In genomic region chr13:36276194-36276593, GRCm38 (mm10) we compare ENCODE assay signal across 14 mouse cellular contexts.
DNase-seq lines count a peak whose midpoint lies in the region; ATAC-seq and TF ChIP-seq lines count a peak whose summit lies in the region.
"Had no signal": no experiment of that assay in that cellular context is flagged by ENCODE, and none has a peak within 500 bp of the region (broad histone marks: within the 10 kb centered on the region; RNA-seq: fewer than 3 reads in every experiment).

No protein-coding gene starts in this region.

- WGBS in heart, postnatal 0 days = 84% methylated on average over 2 of the region's 2 CpGs
- 83% methylated on average over 2 of the region's 2 CpGs for WGBS in heart, embryonic 11.5 days (ENCODE audit: insufficient replicate concordance)
- WGBS in lung, adult 2 months = 75% methylated on average over 2 of the region's 2 CpGs
- 93% methylated on average over 2 of the region's 2 CpGs for WGBS in hindbrain, embryonic 14.5 days

- H3K9me3 ChIP-seq in heart, postnatal 0 days (replicated peaks; ENCODE audit: control insufficient read depth, low read length) = no peaks in the 10 kb centered on the region
- no peaks in the 10 kb centered on the region for H3K9me3 ChIP-seq in heart, embryonic 11.5 days (replicated peaks; ENCODE audit: control insufficient read depth, low read length)
- H3K9me3 ChIP-seq in MEL (replicated peaks; ENCODE audit: insufficient read depth, low read length) = no peaks in the 10 kb centered on the region
- H3K9me3 ChIP-seq in hindbrain, embryonic 14.5 days (ENCODE audit: control insufficient read depth, low read length) = no peaks in the 10 kb centered on the region
- H3K9me3 ChIP-seq: embryonic facial prominence, embryonic 13.5 days had no signal

- TF ChIP-seq CTCF in heart, postnatal 0 days (IDR thresholded peaks at IDR 0.05; ENCODE audit: low read depth) = peak; percentile 37
- peak; percentile 37; the same call in 1 of the 2 replicates for TF ChIP-seq CTCF in lung, adult 2 months (IDR thresholded peaks at IDR 0.05; ENCODE audit: insufficient read depth, low read length)
- TF ChIP-seq CTCF in MEL (IDR thresholded peaks at IDR 0.05 in 2 of 3, conservative IDR thresholded peaks at IDR 0.05 in 1 of 3; ENCODE audit: control insufficient read depth in 1 of 3, insufficient read depth in 1 of 3, low read depth in 2 of 3, low read length in 3 of 3, poor library complexity in 1 of 3, severe bottlenecking in 1 of 3) = 0 out of 6 replicates have a peak, but pooled peaks of 1 of the 3 experiments have one; percentile 6
- 0 out of 2 replicates have a peak, but pooled peaks have one; percentile 1 for TF ChIP-seq CTCF in cortical plate, adult 2 months (IDR thresholded peaks at IDR 0.05; ENCODE audit: extremely low read depth, insufficient read depth, low read length)

- H3K4me3 ChIP-seq in heart, postnatal 0 days (ENCODE audit: low read depth, low read length) = no peak overlapping the region
- no peak overlapping the region for H3K4me3 ChIP-seq in heart, embryonic 11.5 days (ENCODE audit: low read depth, low read length)
- no peak overlapping the region for H3K4me3 ChIP-seq in lung, adult 2 months (replicated peaks; ENCODE audit: extremely low read depth, low read depth, low read length)
- no peak overlapping the region for H3K4me3 ChIP-seq in MEL (ENCODE audit: control insufficient read depth in 1 of 2, insufficient read depth in 1 of 2, low read depth in 2 of 2, low read length in 2 of 2)
- H3K4me3 ChIP-seq in cortical plate, adult 2 months (ENCODE audit: insufficient read depth, low read length) = no peak overlapping the region
- H3K4me3 ChIP-seq in hindbrain, embryonic 14.5 days (replicated peaks; ENCODE audit: low read length) = no peak overlapping the region
- H3K4me3 ChIP-seq: embryonic facial prominence, embryonic 13.5 days had no signal

- H3K27me3 ChIP-seq in heart, postnatal 0 days (ENCODE audit: control insufficient read depth, insufficient read depth, low read length) = no peaks in the 10 kb centered on the region
- H3K27me3 ChIP-seq in heart, embryonic 11.5 days (ENCODE audit: control insufficient read depth, insufficient read depth, low read length) = no peaks in the 10 kb centered on the region
- no peaks in the 10 kb centered on the region for H3K27me3 ChIP-seq in MEL (ENCODE audit: control insufficient read depth in 1 of 2, insufficient read depth in 2 of 2, low read length in 2 of 2)
- H3K27me3 ChIP-seq in hindbrain, embryonic 14.5 days (ENCODE audit: control insufficient read depth, insufficient read depth, low read length) = 0 out of 2 replicates have a peak, but pooled peaks cover 3% of the 10 kb centered on the region
- H3K27me3 ChIP-seq: embryonic facial prominence, embryonic 13.5 days had no signal

- H3K4me1 ChIP-seq in heart, postnatal 0 days (ENCODE audit: control insufficient read depth, insufficient read depth) = peaks cover 15% of the 10 kb centered on the region
- H3K4me1 ChIP-seq in heart, embryonic 11.5 days (ENCODE audit: control insufficient read depth, insufficient read depth, low read length) = 0 out of 2 replicates have a peak, but pooled peaks cover 2% of the 10 kb centered on the region
- H3K4me1 ChIP-seq in lung, adult 2 months (ENCODE audit: control insufficient read depth, insufficient read depth, low read length) = no peaks in the 10 kb centered on the region; the same call in 1 of the 2 replicates
- no peaks in the 10 kb centered on the region for H3K4me1 ChIP-seq in MEL (ENCODE audit: control insufficient read depth in 1 of 2, insufficient read depth in 2 of 2, low read length in 2 of 2)
- H3K4me1 ChIP-seq in cortical plate, adult 2 months (ENCODE audit: control insufficient read depth, insufficient read depth, low read length) = no peaks in the 10 kb centered on the region
- no peaks in the 10 kb centered on the region for H3K4me1 ChIP-seq in hindbrain, embryonic 14.5 days (replicated peaks; ENCODE audit: control insufficient read depth, insufficient read depth, low read length)
- H3K4me1 ChIP-seq: embryonic facial prominence, embryonic 13.5 days had no signal

- no peak overlapping the region for H3K4me2 ChIP-seq in heart, postnatal 0 days (ENCODE audit: low read depth, low read length)
- no peak overlapping the region for H3K4me2 ChIP-seq in heart, embryonic 11.5 days
- no peak overlapping the region for H3K4me2 ChIP-seq in hindbrain, embryonic 14.5 days (replicated peaks)
- H3K4me2 ChIP-seq: embryonic facial prominence, embryonic 13.5 days; midbrain, embryonic 11.5 days had no signal

- no peak for TF ChIP-seq POLR2A in lung, adult 2 months (IDR thresholded peaks at IDR 0.05; ENCODE audit: borderline replicate concordance, extremely low read depth, low read depth, low read length)
- no peak for TF ChIP-seq POLR2A in MEL (IDR thresholded peaks at IDR 0.05; ENCODE audit: control insufficient read depth in 1 of 2, insufficient read depth in 1 of 2, low read depth in 1 of 2, low read length in 2 of 2, poor library complexity in 1 of 2)
- TF ChIP-seq POLR2A in cortical plate, adult 2 months (IDR thresholded peaks at IDR 0.05; ENCODE audit: extremely low read depth, insufficient read depth, low read length) = no peak

- peak; percentile 13 for TF ChIP-seq RAD21 in MEL (IDR thresholded peaks at IDR 0.05; ENCODE audit: low read depth, low read length)

- no peak overlapping the region for H3K27ac ChIP-seq in heart, postnatal 0 days (ENCODE audit: low read depth)
- no peak overlapping the region for H3K27ac ChIP-seq in heart, embryonic 11.5 days (ENCODE audit: low read depth, low read length)
- no peak overlapping the region for H3K27ac ChIP-seq in MEL (ENCODE audit: control insufficient read depth, low read depth, low read length)
- no peak overlapping the region for H3K27ac ChIP-seq in cortical plate, adult 2 months (ENCODE audit: insufficient read depth, low read length)
- H3K27ac ChIP-seq in hindbrain, embryonic 14.5 days = no peak overlapping the region
- H3K27ac ChIP-seq: embryonic facial prominence, embryonic 13.5 days; macrophage had no signal

- no peak for TF ChIP-seq EP300 in heart, postnatal 0 days (IDR thresholded peaks at IDR 0.05; ENCODE audit: low read depth)
- TF ChIP-seq EP300 in MEL (IDR thresholded peaks at IDR 0.05; ENCODE audit: low read depth in 1 of 2, low read length in 2 of 2) = no peak

- H3K79me2 ChIP-seq in MEL (ENCODE audit: control insufficient read depth, insufficient read depth, low read length, poor library complexity) = no peaks in the 10 kb centered on the region

- no peak for ATAC-seq in heart, postnatal 0 days (ENCODE audit: insufficient read depth, low read depth)
- ATAC-seq in heart, embryonic 11.5 days (replicated peaks; ENCODE audit: insufficient number of reproducible peaks, low FRiP score, low TSS enrichment) = no peak
- no peak for ATAC-seq in hindbrain, embryonic 14.5 days (ENCODE audit: low FRiP score)

- DNase-seq in heart, postnatal 0 days (ENCODE audit: low spot score) = no peak
- no peak for DNase-seq in lung, adult 2 months
- no peak for DNase-seq in lung, postnatal 14 days
- DNase-seq in MEL (ENCODE audit: low read depth, low spot score) = no peak
- DNase-seq in hindbrain, embryonic 14.5 days (ENCODE audit: low spot score) = no peak
- DNase-seq: cerebellum, adult 18-20 months; gastrocnemius, postnatal 25 days; heart, postnatal 14 days; thymus, postnatal 25 days had no signal

- H3K36me3 ChIP-seq in heart, postnatal 0 days (replicated peaks; ENCODE audit: control insufficient read depth, insufficient read depth, low read length) = no peaks in the 10 kb centered on the region
- H3K36me3 ChIP-seq in heart, embryonic 11.5 days (ENCODE audit: control insufficient read depth, insufficient read depth, low read length) = no peaks in the 10 kb centered on the region
- no peaks in the 10 kb centered on the region; a peak in 1 of 4 replicates for H3K36me3 ChIP-seq in MEL (ENCODE audit: control insufficient read depth in 1 of 2, insufficient read depth in 2 of 2, low read length in 2 of 2)
- no peaks in the 10 kb centered on the region for H3K36me3 ChIP-seq in hindbrain, embryonic 14.5 days (replicated peaks; ENCODE audit: control insufficient read depth, insufficient read depth)
- H3K36me3 ChIP-seq: embryonic facial prominence, embryonic 13.5 days had no signal

- H3K9ac ChIP-seq in heart, postnatal 0 days (replicated peaks; ENCODE audit: low read depth, low read length) = no peak overlapping the region
- H3K9ac ChIP-seq in heart, embryonic 11.5 days (ENCODE audit: low read depth, low read length) = no peak overlapping the region
- no peak overlapping the region for H3K9ac ChIP-seq in MEL (ENCODE audit: control insufficient read depth, low read depth, low read length, poor library complexity, severe bottlenecking)
- no peak overlapping the region for H3K9ac ChIP-seq in hindbrain, embryonic 14.5 days
- H3K9ac ChIP-seq: embryonic facial prominence, embryonic 13.5 days had no signal

TF ChIP-seq in MEL, 35 proteins besides CTCF, POLR2A, EP300 and RAD21:
- TF ChIP-seq SMC3 (IDR thresholded peaks at IDR 0.05; ENCODE audit: low read depth, low read length) (0 out of 2 replicates have a peak, but pooled peaks have one; percentile 7), KAT2A (conservative IDR thresholded peaks at IDR 0.05; ENCODE audit: low read depth, low read length) (no peak), USF2 (IDR thresholded peaks at IDR 0.05; ENCODE audit: borderline replicate concordance in 1 of 2, insufficient read depth in 1 of 2, low read depth in 1 of 2, low read length in 2 of 2) (no peak)
TF ChIP-seq in MEL: peak in this region for 1.
